In the genomic region with DNA sequence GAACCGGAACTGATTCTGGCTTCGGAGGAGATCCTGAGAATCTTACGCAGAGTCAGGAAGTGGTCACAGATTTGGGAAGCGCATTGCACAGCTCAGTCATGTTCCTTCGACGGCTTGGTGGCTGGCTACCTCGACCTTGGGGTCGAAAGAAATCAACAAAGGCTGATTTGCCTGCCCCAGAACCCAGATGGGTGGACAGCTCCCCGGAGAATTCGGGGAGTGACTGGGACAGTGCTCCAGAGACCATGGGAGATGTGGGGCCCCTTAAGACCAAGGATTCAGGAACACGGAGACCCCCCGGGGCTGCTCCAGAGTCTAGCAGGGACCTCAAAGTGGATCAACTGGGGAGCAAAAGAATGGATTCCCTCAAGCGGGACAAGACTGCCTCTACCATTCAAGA, we compare ENCODE assay signal across 7 mouse cellular contexts. TPM values are rescaled to one million over a fixed set of nuclear protein-coding genes. Genes with fewer than 3 reads are reported as not detected.
A peak's percentile ranks its signal among the peaks of the same experiment; 100 is the strongest.
DNase-seq lines count a peak whose midpoint lies in the region; ATAC-seq lines count a peak whose summit lies in the region.

No protein-coding gene starts in this region.

- 0 out of 2 replicates have a peak overlapping the region, but pooled peaks have one; percentile 89 for H3K27ac ChIP-seq in lung, embryonic 15.5 days
- no peak overlapping the region for H3K27ac ChIP-seq in forebrain, embryonic 11.5 days (ENCODE audit: low read depth, low read length)
- H3K27ac ChIP-seq in limb, embryonic 15.5 days, result peak overlapping the region; percentile 90; the same call in 1 of the 2 replicates
- H3K27ac ChIP-seq in stomach, embryonic 15.5 days, result peak overlapping the region; percentile 88

- WGBS in lung, embryonic 15.5 days, result 54% methylated on average over 13 of the region's 13 CpGs
- 73% methylated on average over 13 of the region's 13 CpGs for WGBS in forebrain, embryonic 11.5 days
- WGBS in limb, embryonic 15.5 days, result 70% methylated on average over 13 of the region's 13 CpGs
- WGBS in stomach, embryonic 15.5 days, result 54% methylated on average over 13 of the region's 13 CpGs

- no peak for ATAC-seq in lung, embryonic 15.5 days (ENCODE audit: borderline replicate concordance, extremely low read depth, low FRiP score, low TSS enrichment)
- no peak for ATAC-seq in forebrain, embryonic 11.5 days (replicated peaks; ENCODE audit: low FRiP score)
- no peak for ATAC-seq in limb, embryonic 15.5 days (ENCODE audit: insufficient number of reproducible peaks, low FRiP score, low TSS enrichment, low read depth)
- no peak for ATAC-seq in stomach, embryonic 15.5 days (ENCODE audit: insufficient read depth, low FRiP score, low read depth)

- H3K4me2 ChIP-seq in lung, embryonic 15.5 days, result peak overlapping the region; percentile 69
- peak overlapping the region; percentile 83 for H3K4me2 ChIP-seq in forebrain, embryonic 11.5 days (ENCODE audit: low read depth, low read length, severe bottlenecking)
- peak overlapping the region; percentile 65 for H3K4me2 ChIP-seq in limb, embryonic 15.5 days
- H3K4me2 ChIP-seq in stomach, embryonic 15.5 days, result peak overlapping the region; percentile 67

- no peak for DNase-seq in lung, adult 18-20 months
- no peak for DNase-seq in forebrain, embryonic 11.5 days (ENCODE audit: low spot score)
- DNase-seq in ovary, postnatal 36 days (ENCODE audit: low spot score), result no peak
- no peak for DNase-seq in gastrocnemius, postnatal 4 days (ENCODE audit: low spot score in 2 of 2)

- H3K9ac ChIP-seq in lung, embryonic 15.5 days, result peak overlapping the region; percentile 72; the same call in 1 of the 2 replicates
- H3K9ac ChIP-seq in forebrain, embryonic 11.5 days (ENCODE audit: low read length), result peak overlapping the region; percentile 84
- peak overlapping the region; percentile 76; the same call in 1 of the 2 replicates for H3K9ac ChIP-seq in limb, embryonic 15.5 days
- peak overlapping the region; percentile 53; the same call in 1 of the 2 replicates for H3K9ac ChIP-seq in stomach, embryonic 15.5 days

- no peaks in the 10 kb centered on the region for H3K9me3 ChIP-seq in lung, embryonic 15.5 days
- H3K9me3 ChIP-seq in forebrain, embryonic 11.5 days (ENCODE audit: control insufficient read depth, low read length), result no peaks in the 10 kb centered on the region
- H3K9me3 ChIP-seq in limb, embryonic 15.5 days, result no peaks in the 10 kb centered on the region
- no peaks in the 10 kb centered on the region for H3K9me3 ChIP-seq in stomach, embryonic 15.5 days

- peaks cover 10% of the 10 kb centered on the region; the same call in 1 of the 2 replicates for H3K36me3 ChIP-seq in lung, embryonic 15.5 days
- H3K36me3 ChIP-seq in forebrain, embryonic 11.5 days (ENCODE audit: control insufficient read depth, insufficient read depth, low read length), result no peaks in the 10 kb centered on the region
- peaks cover 32% of the 10 kb centered on the region for H3K36me3 ChIP-seq in limb, embryonic 15.5 days
- H3K36me3 ChIP-seq in stomach, embryonic 15.5 days, result peaks cover 5% of the 10 kb centered on the region

- no peaks in the 10 kb centered on the region for H3K27me3 ChIP-seq in lung, embryonic 15.5 days
- no peaks in the 10 kb centered on the region for H3K27me3 ChIP-seq in forebrain, embryonic 11.5 days (ENCODE audit: control insufficient read depth, insufficient read depth, low read length)
- H3K27me3 ChIP-seq in limb, embryonic 15.5 days, result no peaks in the 10 kb centered on the region
- no peaks in the 10 kb centered on the region for H3K27me3 ChIP-seq in stomach, embryonic 15.5 days (replicated peaks)

- H3K4me1 ChIP-seq in lung, embryonic 15.5 days, result peaks cover 34% of the 10 kb centered on the region
- peaks cover 10% of the 10 kb centered on the region; the same call in 1 of the 2 replicates for H3K4me1 ChIP-seq in forebrain, embryonic 11.5 days (replicated peaks; ENCODE audit: control insufficient read depth, insufficient read depth, low read length)
- peaks cover 37% of the 10 kb centered on the region for H3K4me1 ChIP-seq in limb, embryonic 15.5 days
- peaks cover 27% of the 10 kb centered on the region for H3K4me1 ChIP-seq in stomach, embryonic 15.5 days

- H3K4me3 ChIP-seq in lung, embryonic 15.5 days, result peak overlapping the region; percentile 67
- H3K4me3 ChIP-seq in forebrain, embryonic 11.5 days (ENCODE audit: low read depth, low read length), result peak overlapping the region; percentile 65
- peak overlapping the region; percentile 67 for H3K4me3 ChIP-seq in limb, embryonic 15.5 days
- H3K4me3 ChIP-seq in stomach, embryonic 15.5 days (replicated peaks), result peak overlapping the region; percentile 58

RNA-seq across cellular contexts. Expression of gene D17H6S53E, which starts 0.8 kb away (rescaled TPM):
- 9.6 and 9.7 TPM in 2 replicates for polyA plus RNA-seq in lung, embryonic 15.5 days (2015; fragmentation: Nextera tagmentation; extraction: Ambion mirVana)
- polyA plus RNA-seq in forebrain, embryonic 11.5 days (2014; fragmentation: Nextera tagmentation; extraction: Ambion mirVana), result 8.6 and 8.7 TPM in 2 replicates
- 10.5 and 11.2 TPM in 2 replicates for polyA plus RNA-seq in limb, embryonic 15.5 days (2015; fragmentation: Nextera tagmentation; extraction: Ambion mirVana)
- 11.9 and 12.2 TPM in 2 replicates for polyA plus RNA-seq in stomach, embryonic 15.5 days (2015; fragmentation: Nextera tagmentation; extraction: Ambion mirVana)
- 10 to 100 TPM; 20.0 to 21.0 TPM for total RNA-seq in gastrocnemius, postnatal 4 days (2021)

RNA-seq across cellular contexts. Expression of gene Apom, which starts 4.8 kb away (rescaled TPM):
- polyA plus RNA-seq in lung, embryonic 15.5 days (2015; fragmentation: Nextera tagmentation; extraction: Ambion mirVana), result 1.0 and 3.9 TPM in 2 replicates
- 0.64 and 0.88 TPM in 2 replicates for polyA plus RNA-seq in forebrain, embryonic 11.5 days (2014; fragmentation: Nextera tagmentation; extraction: Ambion mirVana)
- 0.52 and 2.0 TPM in 2 replicates for polyA plus RNA-seq in limb, embryonic 15.5 days (2015; fragmentation: Nextera tagmentation; extraction: Ambion mirVana)
- polyA plus RNA-seq in stomach, embryonic 15.5 days (2015; fragmentation: Nextera tagmentation; extraction: Ambion mirVana), result 21.2 and 47.5 TPM in 2 replicates
- 1 to 10 TPM in 1 of 2 experiments, not detected in 1; 1.2 TPM for total RNA-seq in gastrocnemius, postnatal 4 days (2021)

RNA-seq across cellular contexts. Expression of gene Csnk2b, which starts 5.2 kb away (rescaled TPM):
- polyA plus RNA-seq in lung, embryonic 15.5 days (2015; fragmentation: Nextera tagmentation; extraction: Ambion mirVana), result 265 TPM in 2 replicates
- 296 and 297 TPM in 2 replicates for polyA plus RNA-seq in forebrain, embryonic 11.5 days (2014; fragmentation: Nextera tagmentation; extraction: Ambion mirVana)
- polyA plus RNA-seq in limb, embryonic 15.5 days (2015; fragmentation: Nextera tagmentation; extraction: Ambion mirVana), result 293 and 297 TPM in 2 replicates
- polyA plus RNA-seq in stomach, embryonic 15.5 days (2015; fragmentation: Nextera tagmentation; extraction: Ambion mirVana), result 251 and 262 TPM in 2 replicates
- total RNA-seq in gastrocnemius, postnatal 4 days (2021), result 100 to 1,000 TPM; 174 to 185 TPM

RNA-seq across cellular contexts. Expression of gene Gpank1, which starts 5.8 kb away (rescaled TPM):
- polyA plus RNA-seq in lung, embryonic 15.5 days (2015; fragmentation: Nextera tagmentation; extraction: Ambion mirVana), result 17.7 and 18.0 TPM in 2 replicates
- 29.5 and 33.7 TPM in 2 replicates for polyA plus RNA-seq in forebrain, embryonic 11.5 days (2014; fragmentation: Nextera tagmentation; extraction: Ambion mirVana)
- polyA plus RNA-seq in limb, embryonic 15.5 days (2015; fragmentation: Nextera tagmentation; extraction: Ambion mirVana), result 16.8 and 17.4 TPM in 2 replicates
- polyA plus RNA-seq in stomach, embryonic 15.5 days (2015; fragmentation: Nextera tagmentation; extraction: Ambion mirVana), result 17.4 and 19.1 TPM in 2 replicates
- 1 to 10 TPM; 5.6 to 7.4 TPM for total RNA-seq in gastrocnemius, postnatal 4 days (2021)

RNA-seq across cellular contexts. Expression of gene Bag6, which starts 8.0 kb away (rescaled TPM):
- 48.6 and 51.2 TPM in 2 replicates for polyA plus RNA-seq in lung, embryonic 15.5 days (2015; fragmentation: Nextera tagmentation; extraction: Ambion mirVana)
- 96.6 and 100 TPM in 2 replicates for polyA plus RNA-seq in forebrain, embryonic 11.5 days (2014; fragmentation: Nextera tagmentation; extraction: Ambion mirVana)
- polyA plus RNA-seq in limb, embryonic 15.5 days (2015; fragmentation: Nextera tagmentation; extraction: Ambion mirVana), result 49.6 and 51.8 TPM in 2 replicates
- polyA plus RNA-seq in stomach, embryonic 15.5 days (2015; fragmentation: Nextera tagmentation; extraction: Ambion mirVana), result 42.2 and 48.0 TPM in 2 replicates
- total RNA-seq in gastrocnemius, postnatal 4 days (2021), result 100 to 1,000 TPM; 265 to 276 TPM
